Mouse (Mus musculus): ENCODE measurements at regions not wholly inside any gene's neighbourhood (a gene's known extent, or its start where the extent isn't known, plus 50 kb on each side); places are given as distances from the start of the nearest gene placed in this dataset.
"Not testable (repeated sequence)": the region's sequence is repeated elsewhere in the genome, so short reads cannot be mapped to it uniquely, and the experiment has no call there.

DNA sequence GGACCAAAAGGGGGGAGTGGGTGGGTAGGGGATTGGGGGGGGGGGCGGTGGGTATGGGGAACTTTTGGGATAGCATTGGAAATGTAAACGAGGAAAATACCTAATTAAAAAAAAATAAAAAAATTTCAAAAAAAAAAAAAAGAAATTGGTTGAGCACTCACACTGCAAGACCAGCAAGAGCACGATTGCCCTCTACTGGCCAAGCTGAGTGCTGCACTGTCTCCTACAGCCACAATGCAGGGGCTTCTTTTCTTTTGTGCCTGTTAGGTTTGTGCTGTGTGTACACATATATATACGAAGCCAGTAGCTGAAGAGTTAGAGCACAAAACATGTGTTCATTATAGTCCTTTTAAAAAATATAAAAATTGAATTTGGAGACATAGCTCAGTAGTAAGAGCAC, 55.6 kb downstream of the Mup20 start:
- no peaks in the 10 kb centered on the region for H3K36me3 ChIP-seq (ENCODE audit: insufficient read depth, low read length)
- no peak overlapping the region for H3K4me3 ChIP-seq (replicated peaks; ENCODE audit: low read length)
- no peaks in the 10 kb centered on the region for H3K27me3 ChIP-seq (ENCODE audit: insufficient read depth, low read length)
- peaks cover 13% of the 10 kb centered on the region for H3K9me3 ChIP-seq (ENCODE audit: low read length)
- no peak for TF ChIP-seq NANOG (IDR thresholded peaks at IDR 0.05; ENCODE audit: borderline replicate concordance, low read length)
- TF ChIP-seq CTCF (conservative IDR thresholded peaks at IDR 0.05; ENCODE audit: low read length): peak; percentile 79
- no peak for TF ChIP-seq POU5F1 (IDR thresholded peaks at IDR 0.05; ENCODE audit: borderline replicate concordance, low read length)
- no peaks in the 10 kb centered on the region for H3K4me1 ChIP-seq (replicated peaks; ENCODE audit: low read depth, low read length)

DNA sequence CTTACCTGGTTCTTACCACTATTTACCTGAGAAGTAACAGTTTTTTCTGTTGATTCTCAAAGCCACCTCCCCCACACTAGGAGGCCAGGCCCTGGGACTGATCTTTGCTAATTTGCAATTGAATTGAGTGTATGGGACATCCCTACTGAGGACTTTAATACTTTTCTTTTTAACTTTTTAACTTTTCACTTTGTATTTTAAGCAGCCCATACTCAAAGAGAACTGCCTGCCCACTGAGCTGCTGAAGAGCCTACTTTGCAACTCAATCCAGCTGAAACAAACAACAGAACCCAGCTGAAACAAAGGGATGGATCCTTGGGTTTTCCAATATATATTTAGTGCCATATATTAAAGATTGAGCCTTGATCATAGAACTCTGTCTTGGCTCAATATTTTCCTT, 64.0 kb downstream of the Mup20 start:
- H3K4me3 ChIP-seq (replicated peaks; ENCODE audit: low read length): not testable (repeated sequence)
- H3K9me3 ChIP-seq (ENCODE audit: low read length): peaks cover 36% of the 10 kb centered on the region
- TF ChIP-seq POU5F1 (IDR thresholded peaks at IDR 0.05; ENCODE audit: borderline replicate concordance, low read length) (0 out of 2 replicates have a peak, but pooled peaks have one; percentile 9), NANOG (IDR thresholded peaks at IDR 0.05; ENCODE audit: borderline replicate concordance, low read length) (peak; percentile 97)

DNA sequence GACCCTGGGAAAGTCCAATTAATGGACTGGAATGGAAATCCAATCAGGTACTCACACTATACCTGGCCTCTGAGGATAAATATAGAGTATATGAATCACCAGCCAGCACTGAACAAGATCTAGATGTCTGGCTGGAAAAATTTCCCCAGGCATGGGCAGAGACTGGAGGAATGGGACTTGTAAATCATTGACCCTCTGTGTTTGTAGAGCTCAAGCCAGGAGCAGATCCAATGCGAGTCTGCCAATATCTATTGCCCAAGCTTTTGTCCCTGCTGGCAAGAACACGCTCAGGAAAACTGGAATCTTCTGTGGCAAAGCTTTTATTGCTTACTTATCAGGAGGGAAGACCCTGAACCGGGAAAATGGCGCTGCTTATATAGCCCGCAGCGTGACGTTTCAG, 77.8 kb downstream of the Mup20 start:
- H3K9me3 ChIP-seq (ENCODE audit: low read length): peaks cover 44% of the 10 kb centered on the region
- TF ChIP-seq POU5F1 (IDR thresholded peaks at IDR 0.05; ENCODE audit: borderline replicate concordance, low read length) (no peak), NANOG (IDR thresholded peaks at IDR 0.05; ENCODE audit: borderline replicate concordance, low read length) (no peak), CTCF (conservative IDR thresholded peaks at IDR 0.05; ENCODE audit: low read length) (no peak)
- no peaks in the 10 kb centered on the region for H3K4me1 ChIP-seq (replicated peaks; ENCODE audit: low read depth, low read length)
- H3K4me3 ChIP-seq (replicated peaks; ENCODE audit: low read length): no peak overlapping the region
- no peaks in the 10 kb centered on the region for H3K36me3 ChIP-seq (ENCODE audit: insufficient read depth, low read length)
- no peaks in the 10 kb centered on the region for H3K27me3 ChIP-seq (ENCODE audit: insufficient read depth, low read length)

More for the DNA sequence above, 64.0 kb downstream of the Mup20 start:
- not testable (repeated sequence) for H3K27me3 ChIP-seq (ENCODE audit: insufficient read depth, low read length); H3K36me3 ChIP-seq (ENCODE audit: insufficient read depth, low read length); H3K4me1 ChIP-seq (replicated peaks; ENCODE audit: low read depth, low read length)

DNA sequence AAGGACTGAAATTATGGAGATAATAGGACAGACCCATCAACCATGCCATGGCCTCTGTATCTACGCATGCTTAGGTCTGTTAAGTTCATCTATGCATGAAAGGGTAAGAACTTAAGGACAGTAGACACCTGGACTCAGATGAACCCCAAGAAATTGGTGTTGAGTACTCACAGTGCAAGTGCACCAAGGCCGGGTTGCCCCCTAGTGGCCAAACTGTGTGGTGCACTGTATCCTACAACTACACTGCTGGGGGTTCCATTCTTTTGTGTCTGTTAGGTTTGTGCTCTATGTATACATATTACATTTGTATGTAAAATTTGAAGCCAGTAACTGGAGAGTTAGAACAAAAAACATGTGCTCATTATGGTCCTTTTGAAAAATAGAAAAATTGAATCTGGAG, 80.7 kb downstream of the Mup20 start:
- TF ChIP-seq POU5F1 (IDR thresholded peaks at IDR 0.05; ENCODE audit: borderline replicate concordance, low read length): no peak
- TF ChIP-seq CTCF (conservative IDR thresholded peaks at IDR 0.05; ENCODE audit: low read length): peak; percentile 76
- no peaks in the 10 kb centered on the region for H3K4me1 ChIP-seq (replicated peaks; ENCODE audit: low read depth, low read length)
- no peaks in the 10 kb centered on the region for H3K27me3 ChIP-seq (ENCODE audit: insufficient read depth, low read length)
- peaks cover 49% of the 10 kb centered on the region for H3K9me3 ChIP-seq (ENCODE audit: low read length)
- no peaks in the 10 kb centered on the region for H3K36me3 ChIP-seq (ENCODE audit: insufficient read depth, low read length)
- no peak overlapping the region for H3K4me3 ChIP-seq (replicated peaks; ENCODE audit: low read length)

DNA sequence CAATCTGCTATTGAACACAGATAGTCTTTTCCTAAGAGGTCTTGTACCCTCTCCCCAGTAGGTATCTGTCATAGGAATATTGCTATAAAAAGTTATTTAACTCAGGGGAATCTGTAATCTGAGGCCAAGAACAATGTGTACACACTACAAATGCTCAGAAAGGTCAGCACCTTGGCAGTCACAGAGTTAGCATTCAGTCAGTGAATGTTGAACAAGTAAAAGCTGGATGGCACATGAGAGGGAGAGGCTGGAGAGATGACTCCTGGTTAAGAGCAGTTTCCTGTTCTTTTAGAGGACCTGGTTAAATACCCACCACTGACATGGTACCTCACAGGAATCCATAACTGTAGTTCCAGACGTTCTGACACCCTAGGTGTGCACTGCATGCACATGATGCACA, 84.3 kb downstream of the Mup20 start:
- H3K9me3 ChIP-seq (ENCODE audit: low read length): peaks cover 46% of the 10 kb centered on the region
- H3K4me3 ChIP-seq (replicated peaks; ENCODE audit: low read length): no peak overlapping the region
- H3K36me3 ChIP-seq (ENCODE audit: insufficient read depth, low read length): no peaks in the 10 kb centered on the region
- TF ChIP-seq NANOG (IDR thresholded peaks at IDR 0.05; ENCODE audit: borderline replicate concordance, low read length) (no peak), CTCF (conservative IDR thresholded peaks at IDR 0.05; ENCODE audit: low read length) (no peak), POU5F1 (IDR thresholded peaks at IDR 0.05; ENCODE audit: borderline replicate concordance, low read length) (no peak)
- H3K27me3 ChIP-seq (ENCODE audit: insufficient read depth, low read length): no peaks in the 10 kb centered on the region
- H3K4me1 ChIP-seq (replicated peaks; ENCODE audit: low read depth, low read length): peaks cover 4% of the 10 kb centered on the region

DNA sequence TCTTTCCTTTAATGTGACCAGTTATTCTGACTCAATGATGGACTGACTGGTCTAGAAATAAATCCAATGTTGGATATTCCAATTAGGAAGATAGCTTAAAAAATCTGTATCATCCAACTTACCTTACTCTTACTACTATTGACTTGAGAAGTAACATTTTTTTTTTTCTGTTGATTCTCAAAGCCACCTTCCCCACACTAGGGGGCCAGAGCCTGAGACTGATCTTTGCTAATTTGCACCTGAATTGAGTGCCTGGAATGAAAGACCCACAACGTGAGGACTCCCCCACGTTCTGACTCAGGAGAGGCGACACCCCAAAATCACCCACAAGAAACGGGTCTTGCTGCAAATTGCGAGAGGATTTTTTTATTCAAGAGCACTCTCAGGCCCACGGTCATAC, 86.3 kb downstream of the Mup20 start:
- not testable (repeated sequence) for H3K36me3 ChIP-seq (ENCODE audit: insufficient read depth, low read length); H3K4me3 ChIP-seq (replicated peaks; ENCODE audit: low read length); H3K4me1 ChIP-seq (replicated peaks; ENCODE audit: low read depth, low read length); H3K27me3 ChIP-seq (ENCODE audit: insufficient read depth, low read length)
- H3K9me3 ChIP-seq (ENCODE audit: low read length): peaks cover 47% of the 10 kb centered on the region

DNA sequence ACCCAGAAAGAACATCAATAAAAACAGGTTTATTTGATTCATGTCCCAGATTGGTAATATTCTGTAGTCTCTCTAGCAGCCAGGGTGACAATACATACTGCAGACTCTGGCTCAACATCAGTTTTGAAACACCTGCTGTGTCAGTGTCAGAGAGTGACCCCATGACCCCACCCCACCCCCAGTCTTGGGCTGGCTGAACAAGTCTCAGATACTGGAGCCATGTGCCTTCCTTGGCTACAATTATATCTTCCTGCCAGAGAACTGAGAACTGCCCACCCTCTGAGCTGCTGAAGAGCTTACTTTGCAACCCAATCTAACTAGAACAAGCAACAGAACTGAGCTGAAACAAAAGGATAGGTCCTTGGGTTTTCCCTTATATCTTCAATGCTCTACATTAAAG, 91.6 kb downstream of the Mup20 start:
- H3K4me3 ChIP-seq (replicated peaks; ENCODE audit: low read length): no peak overlapping the region

More for the DNA sequence above, 91.6 kb downstream of the Mup20 start:
- peaks cover 2% of the 10 kb centered on the region for H3K4me1 ChIP-seq (replicated peaks; ENCODE audit: low read depth, low read length)
- H3K27me3 ChIP-seq (ENCODE audit: insufficient read depth, low read length): no peaks in the 10 kb centered on the region
- H3K36me3 ChIP-seq (ENCODE audit: insufficient read depth, low read length): no peaks in the 10 kb centered on the region
- peaks cover 33% of the 10 kb centered on the region for H3K9me3 ChIP-seq (ENCODE audit: low read length)
- TF ChIP-seq NANOG (IDR thresholded peaks at IDR 0.05; ENCODE audit: borderline replicate concordance, low read length): no peak
- TF ChIP-seq CTCF (conservative IDR thresholded peaks at IDR 0.05; ENCODE audit: low read length): no peak
- TF ChIP-seq POU5F1 (IDR thresholded peaks at IDR 0.05; ENCODE audit: borderline replicate concordance, low read length): no peak

Data from E14TG2a.4 (cell line).